Mouse (Mus musculus) heart, embryonic 10.5 days (tissue): ENCODE measurements around the gene Ubac1. TPM values are rescaled to one million over a fixed set of nuclear protein-coding genes. Genes with fewer than 3 reads are reported as not detected.

Experiments
- DNase-seq: peaks from one replicate; pipeline ENCODE4 v3.0.0-alpha.2; 2017; ENCODE audit warnings: low spot score
- H3K27ac ChIP-seq: fragments of 300-500 bp; sonication (generic); 2 replicates; pipeline ENCODE4 v1.5.1; 2016; ENCODE audit warnings: mild to moderate bottlenecking
- H3K27me3 ChIP-seq: fragments of 300-500 bp; sonication (generic); 2 replicates; pipeline ENCODE4 v1.6.1; 2016; ENCODE audit warnings: mild to moderate bottlenecking; ENCODE audit not compliant: poor library complexity, insufficient read depth, severe bottlenecking
- H3K36me3 ChIP-seq: fragments of 300-500 bp; sonication (generic); 2 replicates; pipeline ENCODE4 v1.6.1; 2016; ENCODE audit warnings: mild to moderate bottlenecking, moderate library complexity
- H3K4me1 ChIP-seq: fragments of 300-500 bp; sonication (generic); 2 replicates; pipeline ENCODE4 v1.6.1; 2016; ENCODE audit warnings: mild to moderate bottlenecking
- H3K4me3 ChIP-seq: fragments of 300-500 bp; sonication (generic); 2 replicates; pipeline ENCODE4 v1.5.1; 2016; ENCODE audit warnings: mild to moderate bottlenecking, moderate library complexity
- H3K9me3 ChIP-seq: fragments of 300-500 bp; sonication (generic); 2 replicates; pipeline ENCODE4 v1.6.1; 2016; ENCODE audit warnings: mild to moderate bottlenecking, moderate library complexity
- WGBS: fragments of 180-500 bp; shearing (Covaris S2); methylation state at CpG from one replicate; pipeline ENCODE4 v1.1.7; 2016; 5-methylcytosine and 5-hydroxymethylcytosine counted together
- polyA plus RNA-seq: library from polyadenylated mRNA; unstranded; fragments of >200 nt; fragmentation: Nextera tagmentation; extraction: Ambion mirVana; gene quantifications from 2 replicates; pipeline ENCODE4 v1.2.1, GENCODE M21; 2016

Ubac1 gene
- 116 and 127 TPM in 2 replicates for polyA plus RNA-seq

- Histone ChIP-seq H3K27ac (peak within 1 kb of the TSS; percentile 91), H3K4me3 (peak within 1 kb of the TSS; percentile 75), H3K27me3 (peaks cover 3% of the 10 kb centered on the region; the same call in 1 of the 2 replicates), H3K4me1 (peaks cover 29% of the 10 kb centered on the region), H3K9me3 (no peaks in the 10 kb centered on the region), H3K36me3 (0 out of 2 replicates have a peak, but pooled peaks cover 4% of the 10 kb centered on the region)
- WGBS, result 7% methylated on average over 50 of the region's 50 CpGs
- peak; percentile 97 for DNase-seq
These were observed at the start of gene Ubac1 for GRCm38 (mm10) chr2:26021561-26022257. Gene Ubac1 (minus strand): TSS chr2:26021747.

GRCm38 (mm10) chr2:26068592-26068991 is 47.0 kb upstream of the Ubac1 start:
- 77% methylated on average over 1 of the region's 1 CpGs for WGBS
- DNase-seq, result no peak
- Histone ChIP-seq H3K27ac (no peak overlapping the region), H3K4me3 (no peak overlapping the region), H3K36me3 (no peaks in the 10 kb centered on the region), H3K9me3 (no peaks in the 10 kb centered on the region), H3K27me3 (peaks cover 3% of the 10 kb centered on the region; the same call in 1 of the 2 replicates), H3K4me1 (peaks cover 31% of the 10 kb centered on the region)

GRCm38 (mm10) chr2:26068175-26068574 is 46.6 kb upstream of the Ubac1 start:
- 72% methylated on average over 7 of the region's 7 CpGs for WGBS
- Histone ChIP-seq H3K9me3 (no peaks in the 10 kb centered on the region), H3K4me1 (peaks cover 31% of the 10 kb centered on the region), H3K4me3 (no peak overlapping the region), H3K27ac (peak overlapping the region; percentile 29; the same call in 1 of the 2 replicates), H3K36me3 (no peaks in the 10 kb centered on the region), H3K27me3 (peaks cover 5% of the 10 kb centered on the region; the same call in 1 of the 2 replicates)
- DNase-seq, result no peak

- DNase-seq, result no peak
- no peaks in the 10 kb centered on the region for H3K9me3 ChIP-seq
- H3K4me1 ChIP-seq, result peaks cover 40% of the 10 kb centered on the region
- no peak overlapping the region for H3K4me3 ChIP-seq
- H3K36me3 ChIP-seq, result no peaks in the 10 kb centered on the region
- WGBS, result 76% methylated on average over 14 of the region's 14 CpGs
- H3K27me3 ChIP-seq, result peaks cover 18% of the 10 kb centered on the region; the same call in 1 of the 2 replicates
- no peak overlapping the region for H3K27ac ChIP-seq
These were observed 45.0 kb upstream of the Ubac1 start for GRCm38 (mm10) chr2:26066527-26066926.

GRCm38 (mm10) chr2:26062742-26063427 is 41.3 kb upstream of the Ubac1 start:
- Histone ChIP-seq H3K36me3 (no peaks in the 10 kb centered on the region), H3K4me3 (no peak overlapping the region), H3K27me3 (peaks cover 33% of the 10 kb centered on the region; the same call in 1 of the 2 replicates), H3K4me1 (peaks cover 40% of the 10 kb centered on the region), H3K27ac (0 out of 2 replicates have a peak overlapping the region, but pooled peaks have one; percentile 16), H3K9me3 (no peaks in the 10 kb centered on the region)
- WGBS, result 68% methylated on average over 13 of the region's 13 CpGs
- DNase-seq, result no peak

GRCm38 (mm10) chr2:26062241-26062640 is 40.7 kb upstream of the Ubac1 start:
- peaks cover 33% of the 10 kb centered on the region; the same call in 1 of the 2 replicates for H3K27me3 ChIP-seq
- DNase-seq, result no peak
- peaks cover 35% of the 10 kb centered on the region for H3K4me1 ChIP-seq
- no peak overlapping the region for H3K4me3 ChIP-seq
- WGBS, result 63% methylated on average over 4 of the region's 4 CpGs
- H3K9me3 ChIP-seq, result no peaks in the 10 kb centered on the region
- 0 out of 2 replicates have a peak overlapping the region, but pooled peaks have one; percentile 16 for H3K27ac ChIP-seq
- no peaks in the 10 kb centered on the region for H3K36me3 ChIP-seq

- no peak overlapping the region for H3K27ac ChIP-seq
- H3K4me3 ChIP-seq, result no peak overlapping the region
- H3K4me1 ChIP-seq, result peaks cover 26% of the 10 kb centered on the region
- H3K36me3 ChIP-seq, result no peaks in the 10 kb centered on the region
- H3K27me3 ChIP-seq, result peaks cover 33% of the 10 kb centered on the region; the same call in 1 of the 2 replicates
- DNase-seq, result no peak
- no peaks in the 10 kb centered on the region for H3K9me3 ChIP-seq
- 71% methylated on average over 21 of the region's 21 CpGs for WGBS
These were observed 39.6 kb upstream of the Ubac1 start for GRCm38 (mm10) chr2:26061018-26061666.

- peaks cover 13% of the 10 kb centered on the region for H3K4me1 ChIP-seq
- peaks cover 25% of the 10 kb centered on the region; the same call in 1 of the 2 replicates for H3K27me3 ChIP-seq
- WGBS, result 81% methylated on average over 7 of the region's 7 CpGs
- H3K9me3 ChIP-seq, result no peaks in the 10 kb centered on the region
- H3K27ac ChIP-seq, result no peak overlapping the region
- no peak for DNase-seq
- H3K36me3 ChIP-seq, result no peaks in the 10 kb centered on the region
- H3K4me3 ChIP-seq, result no peak overlapping the region
These were observed 35.5 kb upstream of the Ubac1 start for GRCm38 (mm10) chr2:26057053-26057452.

- no peak overlapping the region for H3K4me3 ChIP-seq
- WGBS, result 69% methylated on average over 5 of the region's 5 CpGs
- H3K27me3 ChIP-seq, result peaks cover 21% of the 10 kb centered on the region; the same call in 1 of the 2 replicates
- DNase-seq, result no peak
- no peak overlapping the region for H3K27ac ChIP-seq
- H3K9me3 ChIP-seq, result no peaks in the 10 kb centered on the region
- H3K36me3 ChIP-seq, result no peaks in the 10 kb centered on the region
- H3K4me1 ChIP-seq, result peaks cover 12% of the 10 kb centered on the region; the same call in 1 of the 2 replicates
These were observed 34.7 kb upstream of the Ubac1 start for GRCm38 (mm10) chr2:26056226-26056625.

GRCm38 (mm10) chr2:26055747-26056102 is 34.2 kb upstream of the Ubac1 start:
- H3K27ac ChIP-seq, result no peak overlapping the region
- H3K9me3 ChIP-seq, result no peaks in the 10 kb centered on the region
- no peak for DNase-seq
- no peaks in the 10 kb centered on the region for H3K36me3 ChIP-seq
- 65% methylated on average over 2 of the region's 2 CpGs for WGBS
- peaks cover 12% of the 10 kb centered on the region; the same call in 1 of the 2 replicates for H3K4me1 ChIP-seq
- no peak overlapping the region for H3K4me3 ChIP-seq
- peaks cover 18% of the 10 kb centered on the region; the same call in 1 of the 2 replicates for H3K27me3 ChIP-seq

- Histone ChIP-seq H3K9me3 (no peaks in the 10 kb centered on the region), H3K4me1 (peaks cover 12% of the 10 kb centered on the region; the same call in 1 of the 2 replicates), H3K36me3 (no peaks in the 10 kb centered on the region), H3K4me3 (no peak overlapping the region), H3K27ac (no peak overlapping the region), H3K27me3 (peaks cover 14% of the 10 kb centered on the region; the same call in 1 of the 2 replicates)
- 40% methylated on average over 8 of the region's 8 CpGs for WGBS
- peak; percentile 86 for DNase-seq
These were observed 33.6 kb upstream of the Ubac1 start for GRCm38 (mm10) chr2:26055046-26055746.

GRCm38 (mm10) chr2:26052806-26053205 is 31.3 kb upstream of the Ubac1 start:
- Histone ChIP-seq H3K4me3 (no peak overlapping the region), H3K4me1 (peaks cover 8% of the 10 kb centered on the region; the same call in 1 of the 2 replicates), H3K9me3 (no peaks in the 10 kb centered on the region), H3K27me3 (peaks cover 17% of the 10 kb centered on the region; the same call in 1 of the 2 replicates), H3K36me3 (no peaks in the 10 kb centered on the region), H3K27ac (0 out of 2 replicates have a peak overlapping the region, but pooled peaks have one; percentile 29)
- 42% methylated on average over 4 of the region's 4 CpGs for WGBS
- DNase-seq, result no peak
